Mouse (Mus musculus) heart, postnatal 0 days (tissue): ENCODE data around the gene Adamtsl1.

Experiments used
- CTCF ChIP-seq: IDR thresholded peaks from 2 replicates; pipeline ENCODE4 v1.5.1; 2016; ENCODE audit warnings: antibody characterized with exemption, control low read depth, low read depth
- EP300 ChIP-seq: IDR thresholded peaks from 2 replicates; pipeline ENCODE4 v1.6.1; 2016; ENCODE audit warnings: antibody characterized with exemption, low read depth

DNA sequence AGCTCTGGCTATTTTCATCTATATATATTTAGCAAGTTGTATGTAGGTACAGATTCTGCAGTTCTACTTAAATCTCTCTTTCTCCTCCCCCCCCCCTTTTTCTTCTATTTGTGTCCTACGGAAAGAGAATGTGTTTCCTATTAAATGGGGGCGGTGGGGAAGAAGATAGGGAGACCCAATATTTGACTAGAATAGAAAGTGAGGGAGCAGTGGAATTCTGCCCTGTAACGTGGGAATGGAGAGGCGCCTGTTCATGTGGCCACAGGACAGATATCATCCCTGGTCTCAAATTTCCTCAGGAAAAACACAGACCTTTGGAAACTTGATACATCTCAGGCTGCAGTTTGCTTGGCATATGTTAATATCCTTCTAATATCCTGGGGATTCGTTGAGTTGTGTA lies 324.1 kb downstream of the Adamtsl1 start:
- TF ChIP-seq CTCF (no peak), EP300 (no peak)
